Mouse (Mus musculus) adrenal gland, adult 18-20 months (tissue): ENCODE data around the gene Prrc2b. TPM values are rescaled to one million over a fixed set of nuclear protein-coding genes. Genes with fewer than 3 reads are reported as not detected.

ENCODE experiments used
- DNase-seq, 2 experiments: peaks; one replicate each; pipeline ENCODE4 v3.0.0; 2021 to 2022; ENCODE audit warnings: low spot score in 2 of 2
- total RNA-seq, 2 experiments: library from RNA; stranded (reverse); gene quantifications; 1 replicate in 1 of 2; 2 replicates in 1 of 2; pipeline ENCODE4 v1.2.3; 2021

The Prrc2b gene
- total RNA-seq, 2 experiments from 2014 or later = 94.4 to 102 TPM

DNA sequence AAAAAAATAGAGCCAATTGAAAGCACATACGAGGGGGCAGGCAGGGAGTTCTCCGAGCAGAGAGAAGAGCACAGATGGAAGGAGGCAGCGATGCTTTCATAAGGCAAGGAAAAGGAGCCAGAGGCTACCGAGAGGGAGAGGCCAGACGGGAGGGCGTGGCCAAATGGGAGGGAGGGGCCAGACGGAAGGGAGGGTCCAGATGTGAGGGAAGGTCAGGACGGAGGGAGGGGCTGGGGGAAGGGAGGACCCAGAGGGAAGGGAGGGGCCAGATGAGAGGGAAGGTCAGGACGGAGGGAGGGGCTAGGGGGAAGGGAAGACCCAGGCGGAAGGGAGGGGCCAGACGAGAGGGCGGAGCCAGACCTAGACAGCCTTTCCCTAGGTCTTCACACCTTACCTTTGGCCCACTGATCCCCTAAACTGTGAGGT, 18.3 kb upstream of the Prrc2b start:
- DNase-seq = peak in 1 of 2 experiments; percentile 46

DNA sequence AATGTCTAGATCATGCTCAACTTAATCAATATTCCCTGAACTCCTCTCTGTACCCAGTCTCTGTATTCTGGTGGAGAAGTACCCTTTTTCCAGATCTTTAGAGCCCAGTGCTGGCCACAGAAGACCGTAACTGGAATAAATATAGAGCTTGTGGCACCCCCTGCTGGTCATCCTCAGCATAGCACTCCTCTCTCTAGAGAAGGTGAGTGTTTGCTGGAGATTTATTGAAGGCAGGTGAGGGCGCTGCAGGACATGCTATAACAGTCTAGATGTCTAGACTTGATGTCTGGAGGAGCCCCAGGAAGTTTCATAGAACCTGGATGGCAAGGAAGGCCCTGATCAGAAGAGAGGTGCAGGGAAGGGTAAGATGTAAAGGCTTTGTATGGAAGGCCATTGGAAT, 16.8 kb upstream of the Prrc2b start:
- DNase-seq = peak; percentile 80 to 84

GRCm38 (mm10) chr2:32137667-32138266, 13.1 kb upstream of the Prrc2b start:
- DNase-seq = peak; percentile 94 to 95

GRCm38 (mm10) chr2:32139377-32139776, 11.5 kb upstream of the Prrc2b start:
- no peak for DNase-seq

DNA sequence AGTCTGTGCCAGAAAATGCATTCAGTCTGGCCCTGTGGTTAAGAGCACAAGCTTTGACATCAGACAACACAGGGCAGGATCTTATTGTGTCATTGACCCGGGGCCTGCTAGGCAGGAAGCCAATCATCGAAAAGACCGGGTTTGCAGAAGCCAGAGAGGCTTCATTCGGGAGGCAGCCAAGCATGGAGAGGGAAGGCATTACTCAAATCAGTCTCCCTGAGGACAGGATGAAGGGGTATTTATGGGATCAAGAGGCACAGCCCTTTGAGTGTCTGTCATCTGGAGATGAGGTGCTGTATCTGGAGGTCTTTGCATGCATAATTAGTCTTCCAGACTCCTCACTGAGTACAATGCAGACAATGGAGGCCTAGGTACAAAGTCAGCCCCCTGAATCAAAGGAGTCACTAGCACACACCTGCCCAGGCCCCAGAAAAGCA, 10.4 kb upstream of the Prrc2b start:
- DNase-seq = no peak

GRCm38 (mm10) chr2:32141602-32142001, 9.3 kb upstream of the Prrc2b start:
- no peak for DNase-seq

- DNase-seq = no peak
These were observed 8.5 kb upstream of the Prrc2b start for GRCm38 (mm10) chr2:32142368-32142767.

GRCm38 (mm10) chr2:32144633-32145032, 6.2 kb upstream of the Prrc2b start:
- DNase-seq = no peak

DNA sequence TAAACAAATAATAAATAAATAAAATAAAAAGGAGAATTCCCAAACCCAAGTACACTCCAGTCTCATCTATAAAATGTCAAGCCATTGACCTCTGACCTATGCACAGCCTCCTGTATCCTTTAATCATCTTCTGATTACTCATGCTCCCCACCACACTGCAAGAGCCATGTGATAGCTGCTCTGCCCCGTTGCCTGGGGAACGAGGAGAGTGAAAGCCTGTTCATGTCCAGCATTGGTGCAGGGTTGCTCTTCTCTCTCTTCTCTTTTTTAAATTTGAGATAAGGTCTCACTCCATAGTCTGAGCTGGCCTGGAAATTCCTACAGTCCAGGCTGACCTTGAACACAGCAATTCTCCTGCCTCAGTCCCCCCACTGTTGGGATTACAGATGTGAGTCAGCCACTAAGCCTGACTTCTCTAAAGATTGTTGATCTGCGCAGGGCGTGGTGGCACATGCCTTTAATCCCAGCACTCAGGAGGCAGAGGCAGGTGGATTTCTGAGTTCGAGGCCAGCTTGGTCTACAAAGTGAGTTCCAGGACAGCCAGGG, 4.2 kb upstream of the Prrc2b start:
- DNase-seq = no peak

GRCm38 (mm10) chr2:32150135-32150534, 747 bp upstream of the Prrc2b start:
- no peak for DNase-seq

- DNase-seq = no peak
These were observed 339 bp upstream of the Prrc2b start for GRCm38 (mm10) chr2:32150562-32150923.

- no peak for DNase-seq
These were observed 931 bp downstream of the Prrc2b start for GRCm38 (mm10) chr2:32151660-32152366.

DNA sequence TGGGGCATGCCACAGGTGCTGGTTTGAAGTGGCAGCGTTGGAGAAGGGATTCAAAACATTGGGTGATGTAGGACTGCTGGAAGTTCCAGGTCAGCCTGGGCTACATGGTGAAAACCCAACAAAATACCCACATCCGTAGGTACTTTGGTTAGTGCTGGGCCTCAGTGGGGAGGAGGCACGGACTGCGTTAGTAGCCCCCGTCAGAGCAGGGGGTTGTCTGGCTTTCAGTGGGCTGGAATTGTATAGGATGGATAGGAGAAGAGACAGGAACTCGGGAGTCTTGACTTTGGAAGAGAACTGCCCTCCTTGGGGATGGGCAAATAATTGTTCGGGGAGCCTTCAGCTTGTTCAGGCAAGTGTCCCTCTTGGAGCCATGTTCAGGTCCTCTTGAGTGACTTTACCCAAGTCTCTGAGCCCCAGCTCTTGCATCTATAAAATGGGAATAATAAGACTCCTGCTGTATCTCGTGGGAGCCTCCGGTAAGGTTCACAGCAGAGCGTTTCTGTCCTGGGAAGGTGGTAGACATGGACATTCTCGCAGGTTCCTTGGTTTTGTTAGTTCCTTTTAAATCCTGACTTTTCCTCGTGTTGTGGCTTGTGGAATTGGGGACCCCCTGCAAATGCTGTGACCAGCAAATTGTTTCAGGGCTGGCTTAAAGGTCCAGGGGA, 1.6 kb downstream of the Prrc2b start:
- no peak for DNase-seq

GRCm38 (mm10) chr2:32153041-32153790, 2.3 kb downstream of the Prrc2b start:
- DNase-seq = no peak

DNA sequence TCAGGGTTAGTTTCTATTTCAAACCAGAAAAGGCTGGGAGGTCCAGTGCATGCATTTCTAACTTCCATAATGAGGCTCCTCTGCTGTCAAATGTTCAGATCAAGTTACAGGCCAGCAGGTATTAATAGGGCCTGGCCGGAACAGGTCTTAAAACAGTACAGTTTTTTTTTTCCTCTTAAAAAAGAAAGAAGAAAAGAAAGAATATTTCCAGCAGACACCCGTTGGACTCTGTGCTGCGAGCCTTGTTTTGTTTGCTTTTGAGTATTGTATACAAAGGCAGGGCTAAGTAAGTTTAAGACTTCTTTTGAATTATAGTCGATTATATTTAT, 2.9 kb downstream of the Prrc2b start:
- no peak for DNase-seq

- DNase-seq = no peak
These were observed 3.6 kb downstream of the Prrc2b start for GRCm38 (mm10) chr2:32154334-32154997.

DNA sequence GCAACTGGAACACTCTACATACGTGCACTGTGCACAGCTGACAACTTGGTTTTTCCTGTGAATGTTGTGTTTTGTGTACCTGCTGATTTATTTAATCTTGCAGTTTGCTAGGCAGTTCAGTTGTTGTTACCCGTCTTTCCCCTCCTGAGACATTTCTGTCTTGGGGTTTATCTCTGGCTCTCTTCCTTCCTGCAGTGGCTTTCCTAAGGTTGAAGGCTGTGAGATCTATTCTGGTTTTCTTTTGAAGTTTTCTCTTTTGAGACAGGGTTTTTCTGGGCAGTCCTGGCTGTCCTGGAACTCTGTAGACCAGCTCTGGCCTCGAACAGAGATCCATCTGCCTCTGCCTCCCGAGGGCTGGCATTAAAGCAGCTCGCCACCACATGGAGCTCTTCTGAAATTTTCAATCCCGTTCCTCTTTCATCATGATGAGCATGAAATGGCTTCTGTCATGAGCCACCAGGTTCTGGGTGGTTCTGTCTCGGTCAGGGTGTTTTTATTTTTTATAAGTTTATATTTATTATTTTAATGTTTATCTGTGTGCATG, 4.2 kb downstream of the Prrc2b start:
- DNase-seq = no peak

DNA sequence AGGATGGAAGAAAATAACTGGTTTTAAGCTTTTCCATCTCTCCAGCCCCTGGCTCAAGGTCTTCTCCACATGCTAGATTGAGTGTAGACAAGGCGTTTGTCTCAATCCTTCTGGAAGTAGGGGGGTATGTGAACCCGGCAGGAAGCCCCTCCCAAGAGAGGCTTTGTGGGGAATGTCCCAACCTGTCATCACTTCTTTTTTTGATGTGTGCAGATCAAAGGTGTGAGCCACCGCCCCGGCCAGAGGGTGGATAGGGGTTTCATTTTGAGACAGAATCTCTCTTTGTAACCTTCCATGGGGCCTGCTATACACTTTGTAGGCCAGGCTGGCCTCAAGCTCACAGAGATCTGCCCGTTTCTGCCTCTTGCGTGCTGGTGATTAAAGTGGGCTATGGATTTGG, 4.7 kb downstream of the Prrc2b start:
- no peak for DNase-seq

- DNase-seq = no peak
These were observed 5.8 kb downstream of the Prrc2b start for GRCm38 (mm10) chr2:32156645-32157044.

DNA sequence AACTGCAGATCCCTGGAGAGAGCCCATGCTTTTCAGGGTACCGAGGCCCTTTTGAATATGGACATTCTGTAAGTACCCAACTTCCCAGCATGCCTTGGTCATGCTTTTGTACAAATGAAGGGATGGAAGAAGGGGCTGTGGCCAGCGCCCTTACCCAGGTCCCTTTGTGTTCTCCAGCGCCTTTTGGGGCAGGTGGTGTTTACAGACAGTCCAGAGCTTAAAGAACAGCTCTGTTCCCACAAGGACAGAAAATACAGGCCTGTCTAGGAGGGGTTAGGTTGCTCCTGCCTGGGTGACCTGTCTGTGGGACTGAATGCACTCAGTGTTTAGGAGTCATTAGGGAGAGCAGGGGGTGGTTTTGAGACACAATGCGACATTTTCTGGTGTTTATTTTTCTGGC, 6.4 kb downstream of the Prrc2b start:
- DNase-seq = no peak
